Mouse (Mus musculus) brown adipose tissue, adult 24 weeks (tissue): ENCODE data around the gene Atg10. TPM values are rescaled to one million over a fixed set of nuclear protein-coding genes. Genes with fewer than 3 reads are reported as not detected.
A peak's percentile ranks its signal among the peaks of the same experiment; 100 is the strongest.
"Not testable (repeated sequence)": the region's sequence is repeated elsewhere in the genome, so short reads cannot be mapped to it uniquely, and the experiment has no call there.

Experiments used
- H3K27ac ChIP-seq: fragments of 200-500 bp; replicated peaks from 2 replicates; pipeline ENCODE4 v1.5.1; 2012; ENCODE audit warnings: low read depth, mild to moderate bottlenecking, low read length
- H3K4me1 ChIP-seq: fragments of 200-500 bp; 2 replicates; pipeline ENCODE4 v1.6.1; 2012; ENCODE audit warnings: low read length, mixed read lengths; ENCODE audit not compliant: control insufficient read depth, insufficient read depth, insufficient read length
- H3K4me3 ChIP-seq: fragments of 200-500 bp; 2 replicates; pipeline ENCODE4 v1.5.1; 2012; ENCODE audit warnings: low read depth, mild to moderate bottlenecking, low read length, moderate library complexity; ENCODE audit not compliant: insufficient read depth
- polyA plus RNA-seq: library from polyadenylated mRNA; stranded (reverse); fragments of >200 nt; gene quantifications from 2 replicates; pipeline ENCODE4 v1.2.4, GENCODE M21; 2012; ENCODE audit not compliant: missing spikeins, insufficient read depth, insufficient read length

Atg10 gene
- polyA plus RNA-seq, result 41.9 and 46.5 TPM in 2 replicates

GRCm38 (mm10) chr13:91223587-91224437 lies at the start of gene Atg10:
Atg10 (minus strand) TSS chr13:91223968.
- Histone ChIP-seq H3K4me1 (no peaks in the 10 kb centered on the region), H3K27ac (peak within 1 kb of the TSS; percentile 95), H3K4me3 (peak within 1 kb of the TSS; percentile 84)

- Histone ChIP-seq H3K4me1 (no peaks in the 10 kb centered on the region), H3K27ac (no peak overlapping the region), H3K4me3 (no peak overlapping the region)
Observed at GRCm38 (mm10) chr13:91252406-91252805, 28.6 kb upstream of the Atg10 start.

- Histone ChIP-seq H3K4me3 (no peak overlapping the region), H3K4me1 (no peaks in the 10 kb centered on the region), H3K27ac (no peak overlapping the region)
Observed at GRCm38 (mm10) chr13:91251636-91252035, 27.9 kb upstream of the Atg10 start.

GRCm38 (mm10) chr13:91250050-91250449 lies 26.3 kb upstream of the Atg10 start:
- H3K4me1 ChIP-seq, H3K4me3 ChIP-seq, H3K27ac ChIP-seq: not testable (repeated sequence)

GRCm38 (mm10) chr13:91246472-91246871 lies 22.7 kb upstream of the Atg10 start:
- no peaks in the 10 kb centered on the region for H3K4me1 ChIP-seq
- H3K27ac ChIP-seq, result no peak overlapping the region
- no peak overlapping the region for H3K4me3 ChIP-seq

GRCm38 (mm10) chr13:91237976-91238375 lies 14.2 kb upstream of the Atg10 start:
- Histone ChIP-seq H3K27ac (no peak overlapping the region), H3K4me3 (no peak overlapping the region), H3K4me1 (no peaks in the 10 kb centered on the region)

GRCm38 (mm10) chr13:91236884-91237283 lies 13.1 kb upstream of the Atg10 start:
- H3K4me3 ChIP-seq, result no peak overlapping the region
- no peak overlapping the region for H3K27ac ChIP-seq
- no peaks in the 10 kb centered on the region for H3K4me1 ChIP-seq

GRCm38 (mm10) chr13:91224438-91224814 lies 658 bp upstream of the Atg10 start:
- peak overlapping the region; percentile 82 for H3K4me3 ChIP-seq
- peak overlapping the region; percentile 95 for H3K27ac ChIP-seq
- no peaks in the 10 kb centered on the region for H3K4me1 ChIP-seq

GRCm38 (mm10) chr13:91223063-91223462 lies 705 bp downstream of the Atg10 start:
- no peaks in the 10 kb centered on the region for H3K4me1 ChIP-seq
- H3K4me3 ChIP-seq, result peak overlapping the region; percentile 84
- H3K27ac ChIP-seq, result peak overlapping the region; percentile 94

GRCm38 (mm10) chr13:91221696-91222095 lies 2.1 kb downstream of the Atg10 start:
- Histone ChIP-seq H3K4me1 (no peaks in the 10 kb centered on the region), H3K4me3 (no peak overlapping the region), H3K27ac (no peak overlapping the region)

GRCm38 (mm10) chr13:91217691-91218090 lies 6.1 kb downstream of the Atg10 start:
- Histone ChIP-seq H3K27ac (no peak overlapping the region), H3K4me1 (no peaks in the 10 kb centered on the region), H3K4me3 (no peak overlapping the region)

- Histone ChIP-seq H3K4me1 (no peaks in the 10 kb centered on the region), H3K27ac (no peak overlapping the region)
Observed at GRCm38 (mm10) chr13:91216656-91217205, 7.0 kb downstream of the Atg10 start.

GRCm38 (mm10) chr13:91212958-91213357 lies 10.8 kb downstream of the Atg10 start:
- H3K27ac ChIP-seq, result no peak overlapping the region
- no peaks in the 10 kb centered on the region for H3K4me1 ChIP-seq
- no peak overlapping the region for H3K4me3 ChIP-seq

More at GRCm38 (mm10) chr13:91216656-91217205, 7.0 kb downstream of the Atg10 start:
- no peak overlapping the region for H3K4me3 ChIP-seq

- Histone ChIP-seq H3K4me1 (peaks cover 2% of the 10 kb centered on the region; the same call in 1 of the 2 replicates), H3K4me3 (no peak overlapping the region), H3K27ac (peak overlapping the region; percentile 8; the same call in 1 of the 2 replicates)
Observed at GRCm38 (mm10) chr13:91206237-91206636, 17.5 kb downstream of the Atg10 start.

GRCm38 (mm10) chr13:91202564-91202963 lies 21.2 kb downstream of the Atg10 start:
- Histone ChIP-seq H3K27ac (no peak overlapping the region), H3K4me3 (no peak overlapping the region), H3K4me1 (peaks cover 2% of the 10 kb centered on the region; the same call in 1 of the 2 replicates)
